Mouse (Mus musculus) spleen, postnatal 14 days (tissue): ENCODE measurements at regions not wholly inside any gene's neighbourhood (a gene's known extent, or its start where the extent isn't known, plus 50 kb on each side); places are given as distances from the start of the nearest gene placed in this dataset.

Experiments used
- DNase-seq, 2 experiments: peaks; one replicate each; pipeline ENCODE4 v3.0.0; 2021 to 2022; ENCODE audit warnings: low spot score in 2 of 2

DNA sequence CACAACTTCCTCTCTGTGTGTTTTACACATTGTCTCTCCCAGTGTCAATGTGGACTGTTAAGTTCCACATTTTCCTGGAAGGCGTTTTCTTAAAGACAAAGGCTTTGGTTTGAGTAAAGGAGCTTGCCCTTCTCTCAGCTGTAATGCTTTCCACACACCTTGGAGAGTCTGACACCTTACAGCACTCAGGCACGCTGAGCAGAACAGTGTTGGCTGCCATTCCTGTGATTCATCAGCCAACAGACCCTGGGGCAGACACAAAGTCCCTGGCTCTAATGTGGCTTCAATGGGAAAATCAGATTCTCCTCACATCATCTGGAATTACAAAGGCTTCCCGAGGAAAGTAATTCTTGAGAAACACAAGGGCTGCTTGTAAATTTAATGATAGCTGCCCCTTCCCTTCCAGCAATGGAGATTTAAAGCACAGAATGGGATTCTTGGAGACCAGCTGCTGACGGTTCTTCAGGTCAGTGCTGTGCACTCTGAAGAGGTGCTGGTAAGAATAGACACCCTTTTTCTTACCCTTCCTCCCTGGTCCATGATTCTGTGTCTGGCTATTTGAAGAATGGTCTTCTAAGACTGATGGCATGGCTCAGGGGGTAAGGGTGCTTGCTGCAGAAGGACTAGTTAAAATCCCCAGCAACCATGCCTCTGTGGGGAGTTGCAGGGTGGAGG, 468.4 kb upstream of the Nr2f2 start:
- no peak for DNase-seq

DNA sequence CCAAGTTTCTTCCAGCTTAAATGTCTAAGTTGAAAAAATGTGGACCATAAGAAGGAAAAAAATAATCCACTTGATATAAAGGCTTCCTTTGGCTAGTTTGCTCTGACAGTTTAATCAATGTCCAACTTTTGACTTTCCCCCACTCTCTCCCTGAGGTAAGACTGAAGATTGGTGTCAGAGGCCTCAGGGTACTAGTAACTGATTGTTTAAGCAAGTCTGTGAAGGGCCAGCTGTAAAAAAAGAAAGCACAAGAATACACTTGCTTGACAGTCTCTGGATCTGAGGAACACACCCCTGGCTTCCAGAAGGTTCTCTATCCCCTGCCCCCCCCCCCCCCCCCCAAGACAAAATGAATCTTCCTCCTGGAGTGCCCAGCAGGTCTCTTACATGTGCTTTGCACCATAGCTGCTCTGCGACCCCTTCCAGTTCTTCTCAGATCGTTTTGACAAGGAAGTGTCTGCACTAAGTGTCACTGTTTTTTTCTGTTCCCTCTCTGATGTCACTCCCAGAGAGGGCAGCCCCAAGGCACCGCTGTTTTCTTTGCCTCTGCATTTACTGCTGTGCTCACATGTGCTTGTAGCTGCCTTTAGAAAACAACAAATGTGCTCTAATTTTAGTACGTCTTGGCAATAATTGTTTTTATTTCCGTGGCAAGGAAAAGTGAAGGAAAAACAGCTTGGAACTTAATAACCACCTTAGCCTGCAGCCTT, 462.1 kb upstream of the Nr2f2 start:
- no peak for DNase-seq

DNA sequence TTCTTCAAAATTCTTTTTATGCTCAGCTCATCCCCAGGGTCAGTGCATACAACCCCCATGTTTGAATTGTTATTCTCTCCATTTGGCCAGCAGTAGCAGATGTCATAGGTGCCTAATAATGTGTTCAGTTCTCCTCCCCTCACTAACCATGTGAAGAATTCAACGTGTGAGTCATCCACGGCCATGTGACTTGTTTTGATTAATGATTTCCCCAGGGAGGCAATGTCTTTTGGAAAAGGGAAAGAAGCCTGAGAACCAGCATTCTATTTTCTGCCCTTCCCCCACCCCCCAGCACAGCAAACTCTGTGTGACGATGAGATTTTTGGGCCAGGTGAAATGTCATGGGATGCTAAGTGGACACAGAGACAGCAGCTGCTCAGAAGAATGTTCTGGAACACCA, 459.5 kb upstream of the Nr2f2 start:
- DNase-seq, result no peak

DNA sequence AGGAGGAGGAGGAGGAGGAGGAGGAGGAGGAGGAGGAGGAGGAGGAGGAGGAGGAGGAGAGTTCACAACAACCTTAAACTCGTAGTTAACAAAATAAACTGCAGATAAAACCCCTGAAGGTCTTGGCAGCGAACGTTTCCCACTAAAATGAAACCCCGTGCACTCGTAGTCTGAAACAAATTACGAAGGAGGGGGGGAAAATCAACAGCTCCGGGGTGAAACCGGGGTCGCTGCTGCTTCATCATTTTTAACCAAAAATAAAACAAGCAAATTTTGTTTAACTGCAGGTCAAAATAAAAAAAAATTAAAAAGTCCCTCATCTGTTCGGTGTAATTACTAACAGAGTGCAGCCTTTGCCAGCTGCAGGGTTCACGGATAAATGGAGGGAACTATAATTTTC, 456.5 kb upstream of the Nr2f2 start:
- no peak for DNase-seq

DNA sequence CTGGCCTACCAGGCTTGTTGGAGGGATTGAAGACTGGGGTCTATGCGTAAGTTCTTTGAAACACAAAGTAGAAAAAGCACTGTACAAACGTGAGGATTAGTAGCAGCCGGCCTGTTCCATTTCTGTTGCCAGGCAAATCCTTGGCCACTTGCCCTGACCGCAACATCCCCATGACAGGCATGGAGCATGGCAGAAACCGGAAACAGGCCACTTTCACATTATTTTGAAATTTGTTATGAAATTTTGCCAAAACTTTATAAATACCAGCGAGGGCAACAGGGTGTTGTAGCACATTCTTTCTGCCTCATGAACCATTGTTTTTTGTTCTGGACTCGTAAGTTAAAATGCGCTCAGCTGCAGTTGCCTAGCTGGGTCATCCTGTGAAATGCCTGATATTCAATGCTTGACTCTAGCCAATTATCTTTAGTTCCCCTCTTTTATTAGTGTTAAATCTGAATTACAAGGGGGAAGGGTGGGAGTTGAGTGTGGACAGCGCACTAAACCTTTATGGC, 455.8 kb upstream of the Nr2f2 start:
- DNase-seq, result peak in 1 of 2 experiments; percentile 3

DNA sequence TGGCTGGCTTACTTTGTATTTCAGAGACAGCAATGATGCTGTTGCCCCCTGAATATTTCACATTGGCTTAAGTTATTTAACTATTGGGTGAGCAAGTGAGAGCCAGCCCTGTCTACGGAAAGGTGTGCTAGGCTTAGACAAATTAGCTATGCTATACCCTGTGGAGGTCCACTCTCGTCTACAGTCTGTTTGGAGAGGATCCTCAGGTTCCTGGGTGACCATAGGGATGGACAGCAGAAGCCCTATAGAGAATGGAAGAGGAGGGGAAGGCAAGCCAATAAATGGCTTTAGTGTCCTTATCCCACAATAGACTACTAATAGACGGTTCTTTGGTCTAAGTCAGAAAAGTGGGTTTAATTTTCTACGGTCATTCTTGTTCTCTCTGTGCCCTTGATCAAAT, 455.3 kb upstream of the Nr2f2 start:
- no peak for DNase-seq

DNA sequence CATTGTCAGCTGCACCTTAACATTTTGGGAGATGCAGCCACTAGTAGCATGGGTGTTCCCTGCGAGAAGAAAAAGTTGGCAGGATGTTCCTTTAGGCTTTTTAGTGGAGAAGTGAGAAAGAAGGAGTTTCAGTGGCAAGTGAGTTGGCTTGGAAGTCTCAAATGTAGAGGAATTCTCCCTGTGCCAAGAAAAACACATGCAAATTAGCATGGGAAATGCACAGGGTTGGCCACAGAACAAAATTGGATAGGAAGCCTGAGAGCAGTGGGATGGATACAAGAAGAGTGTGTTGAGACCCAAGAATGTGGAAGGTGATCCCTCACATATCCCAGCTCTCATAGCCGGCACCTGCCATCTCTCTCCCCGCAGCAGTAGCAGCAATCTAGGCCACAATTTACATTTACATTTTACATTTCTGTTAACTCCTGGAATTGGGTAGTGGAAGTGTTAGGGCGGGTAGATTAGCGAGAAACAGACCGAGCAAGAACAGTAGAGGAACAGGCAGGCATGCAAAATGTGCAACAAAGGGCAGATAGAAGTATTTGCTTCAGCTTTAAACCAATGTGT, 450.9 kb upstream of the Nr2f2 start:
- no peak for DNase-seq

DNA sequence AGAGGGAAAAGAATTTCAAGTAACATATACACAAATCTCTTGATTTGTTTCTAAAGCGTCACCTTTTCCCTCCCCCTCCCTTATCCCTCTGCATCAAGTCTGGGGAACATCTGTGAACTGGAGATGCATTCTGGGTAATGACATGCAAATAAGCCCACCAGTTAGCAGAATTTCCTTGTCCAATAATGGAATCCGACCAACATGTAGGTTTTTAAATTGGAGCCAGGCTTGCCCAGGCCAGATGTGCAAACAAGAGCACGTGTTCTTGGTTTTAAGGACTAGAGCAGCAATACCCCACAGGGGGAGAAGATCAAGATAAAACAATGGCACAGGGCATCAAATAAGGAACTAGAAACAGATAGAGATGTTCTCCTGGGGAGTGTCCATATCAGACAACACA, 447.9 kb upstream of the Nr2f2 start:
- DNase-seq, result no peak

DNA sequence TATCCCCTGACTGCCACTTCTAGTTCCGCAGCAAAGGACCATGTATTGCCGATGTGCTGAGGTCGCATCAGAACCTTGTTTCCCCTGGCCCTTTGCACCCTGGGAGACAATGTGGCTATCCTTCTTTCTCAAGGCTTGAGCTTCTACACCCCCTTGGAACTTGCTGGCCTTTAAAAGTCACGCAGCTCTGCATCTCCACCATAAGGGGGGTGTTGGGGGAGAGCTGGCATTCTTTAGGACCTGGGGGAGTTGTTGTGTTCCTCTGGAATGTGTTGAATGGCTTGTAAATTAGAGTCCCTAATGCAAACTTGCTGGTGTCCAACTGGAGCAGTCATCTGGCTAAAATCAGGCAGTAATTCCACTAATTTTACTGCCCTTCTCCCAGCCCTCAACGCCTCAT, 446.6 kb upstream of the Nr2f2 start:
- DNase-seq, result no peak

DNA sequence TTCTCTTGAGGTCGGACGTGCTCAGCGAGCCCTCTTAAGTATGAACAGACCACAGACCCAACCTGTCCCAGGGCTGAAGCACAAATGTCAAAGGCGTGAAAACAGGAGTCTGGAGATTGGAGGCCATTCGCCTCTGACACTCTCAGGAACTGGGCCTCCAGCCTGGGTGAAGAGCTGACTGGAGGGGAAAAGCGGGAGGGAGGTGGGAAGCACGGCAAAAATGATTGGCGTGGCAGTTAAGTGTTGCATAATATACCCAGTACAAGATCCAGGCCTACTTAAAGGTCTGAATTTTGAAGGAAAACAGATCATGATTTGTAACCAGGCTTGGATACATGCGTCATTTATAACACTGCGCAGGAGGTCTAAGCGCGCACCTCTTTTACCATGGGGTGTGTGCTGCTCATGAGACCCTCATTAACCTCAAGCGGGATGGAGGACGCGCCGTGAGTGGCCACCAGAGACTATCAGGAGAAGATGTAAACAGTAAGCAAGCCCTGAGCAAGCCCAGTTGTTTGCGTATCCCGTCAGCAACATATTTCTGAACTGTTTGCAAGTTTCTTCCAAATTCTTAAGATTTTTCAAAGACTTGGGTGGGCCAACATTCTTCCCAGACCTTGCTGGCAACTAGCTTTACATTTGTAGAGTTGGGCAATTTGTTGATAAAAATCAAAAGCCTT, 444.0 kb upstream of the Nr2f2 start:
- DNase-seq, result no peak

DNA sequence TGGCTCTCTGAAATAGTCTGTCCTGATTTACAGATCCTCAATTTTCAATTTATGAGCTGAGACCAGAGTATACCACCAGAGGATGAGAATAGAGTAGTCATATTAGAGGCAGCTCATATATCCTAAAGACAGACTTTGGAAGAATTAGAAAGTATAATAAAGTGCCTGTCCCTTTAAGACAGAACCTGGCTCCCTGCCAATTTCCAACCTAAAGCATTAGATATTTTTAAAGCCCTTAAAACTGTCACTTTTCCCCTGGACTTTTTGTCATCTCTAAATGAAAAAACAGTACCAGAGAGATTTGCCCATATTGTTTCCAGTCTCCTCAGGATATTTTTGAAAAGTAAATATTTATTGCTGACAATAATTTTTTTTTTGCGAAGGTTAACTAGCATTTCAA, 437.7 kb upstream of the Nr2f2 start:
- no peak for DNase-seq

DNA sequence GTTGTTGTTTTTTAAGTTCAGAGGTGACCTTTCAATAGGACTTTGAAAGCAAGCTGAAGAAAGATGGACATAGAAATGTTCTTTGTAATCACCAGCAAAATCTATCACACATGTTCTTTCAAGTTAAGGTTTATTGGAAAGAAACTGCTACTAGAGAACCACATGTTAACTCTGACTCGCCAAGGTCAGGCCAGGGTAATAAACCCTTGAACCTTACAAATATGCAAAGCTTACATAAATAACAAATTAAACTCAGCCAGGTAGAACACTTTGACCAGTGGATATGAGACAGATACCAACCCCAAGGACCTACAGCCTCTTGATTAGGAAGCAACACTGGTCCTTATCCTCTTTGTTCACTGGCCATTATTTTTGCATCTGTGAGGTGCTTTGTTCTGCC, 433.4 kb upstream of the Nr2f2 start:
- DNase-seq, result no peak

DNA sequence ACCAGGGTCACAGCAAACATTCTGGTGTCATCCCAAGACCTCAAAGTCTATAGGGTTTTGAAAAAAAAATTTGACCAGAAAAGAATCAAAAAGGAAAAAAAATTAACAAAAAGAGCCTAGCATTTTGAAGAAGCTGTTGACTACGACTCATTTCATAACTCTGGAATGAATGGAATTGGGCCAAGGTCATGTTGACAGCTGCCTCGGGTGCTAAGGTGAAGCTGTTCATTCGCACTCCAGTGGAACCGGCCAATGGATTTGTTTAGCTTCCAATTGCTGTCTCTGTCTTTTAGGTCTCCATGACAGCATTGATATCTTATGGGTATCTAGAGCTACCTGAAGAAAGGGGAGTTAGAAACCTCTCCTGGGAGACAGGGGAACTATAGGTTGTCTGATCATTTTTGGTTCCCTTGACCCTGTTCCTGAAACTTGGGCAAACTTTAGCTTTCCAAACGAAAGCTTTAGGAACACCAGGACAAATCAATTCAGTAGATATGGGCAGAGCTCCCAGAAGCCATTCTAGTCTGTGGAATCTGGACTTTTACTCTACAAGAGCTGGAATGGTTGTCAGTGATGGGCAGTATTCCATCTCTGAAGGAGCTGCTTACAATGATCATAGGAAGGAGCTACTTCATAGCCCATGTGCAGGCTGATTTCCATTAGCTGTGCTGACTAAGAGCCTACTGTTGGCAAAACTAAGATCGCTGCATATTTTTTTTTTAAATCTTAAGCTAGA, 432.7 kb upstream of the Nr2f2 start:
- DNase-seq, result no peak

DNA sequence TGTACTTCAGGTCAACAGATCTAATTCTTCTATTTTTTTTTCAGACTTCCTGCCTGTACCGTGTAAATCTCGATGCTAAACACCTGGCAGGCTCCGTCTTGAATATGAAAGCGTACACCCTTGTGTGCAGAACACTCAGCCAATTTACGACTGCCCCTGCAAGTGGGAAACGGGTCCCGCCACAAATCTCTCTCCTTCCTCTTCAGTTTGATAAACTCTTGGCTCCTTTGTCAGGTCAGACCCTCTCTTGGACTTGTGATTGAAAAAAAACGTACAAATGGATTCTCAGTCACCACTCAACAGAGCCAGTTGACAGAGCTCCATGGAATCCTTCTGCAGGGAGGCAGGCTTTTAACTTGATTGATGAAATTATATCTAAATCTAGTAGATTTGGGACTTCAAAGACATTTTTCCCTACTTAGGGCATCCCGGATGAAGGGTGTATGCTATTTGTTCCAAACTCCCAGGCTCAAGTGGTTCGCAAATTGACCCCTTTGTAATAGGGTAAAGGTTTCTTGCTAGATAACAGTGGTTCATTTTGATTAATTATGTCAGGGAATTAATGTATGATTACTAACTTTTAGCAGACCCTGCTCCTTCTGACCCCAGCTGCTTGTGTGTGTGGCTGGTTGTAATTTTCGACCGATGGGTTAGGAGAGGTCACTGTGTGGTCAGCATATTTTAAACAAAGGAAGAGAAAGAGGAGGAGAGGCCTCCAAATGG, 429.7 kb upstream of the Nr2f2 start:
- no peak for DNase-seq

DNA sequence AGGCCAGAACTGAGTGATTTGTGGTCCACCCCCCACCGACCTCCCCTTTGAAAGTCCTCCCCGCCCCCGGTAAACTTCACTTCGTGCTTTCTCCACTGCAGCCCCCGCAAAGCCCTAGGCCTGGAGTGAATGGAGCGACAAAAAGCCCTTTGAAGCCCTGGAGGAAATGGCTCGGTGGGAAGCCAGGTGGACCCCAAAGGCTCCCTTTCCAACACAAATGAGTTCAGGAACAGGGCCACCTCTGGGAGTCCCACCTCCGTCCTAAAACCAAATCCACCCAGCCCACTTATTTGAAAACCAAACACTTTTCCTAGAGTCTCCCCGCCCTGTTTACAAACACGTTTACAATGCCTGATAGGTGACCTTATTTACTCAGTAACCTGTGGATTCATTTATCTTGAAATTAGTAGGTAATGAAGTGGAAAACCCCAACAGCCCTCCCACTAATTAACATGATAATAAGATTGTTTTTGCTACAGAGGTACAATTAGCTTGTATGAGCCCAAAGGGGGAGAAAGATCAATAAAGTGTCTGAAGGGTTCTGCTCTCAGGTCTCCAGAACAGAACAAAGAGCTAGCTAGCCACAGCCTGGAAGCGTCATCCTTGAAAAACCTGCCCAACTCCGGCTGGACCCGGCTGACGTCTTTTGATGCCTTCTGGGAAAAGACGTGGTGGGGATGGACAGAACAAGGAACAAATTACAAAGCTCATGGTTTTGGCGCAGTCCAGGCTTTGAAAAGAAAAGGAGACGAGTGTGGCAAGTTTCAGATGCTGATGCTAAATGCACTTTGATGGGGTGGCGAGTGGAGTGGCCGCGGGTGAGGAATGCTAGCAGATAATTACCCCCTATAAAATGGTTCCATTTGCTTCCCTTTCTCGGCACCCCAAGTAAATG, 422.6 kb upstream of the Nr2f2 start:
- no peak for DNase-seq

DNA sequence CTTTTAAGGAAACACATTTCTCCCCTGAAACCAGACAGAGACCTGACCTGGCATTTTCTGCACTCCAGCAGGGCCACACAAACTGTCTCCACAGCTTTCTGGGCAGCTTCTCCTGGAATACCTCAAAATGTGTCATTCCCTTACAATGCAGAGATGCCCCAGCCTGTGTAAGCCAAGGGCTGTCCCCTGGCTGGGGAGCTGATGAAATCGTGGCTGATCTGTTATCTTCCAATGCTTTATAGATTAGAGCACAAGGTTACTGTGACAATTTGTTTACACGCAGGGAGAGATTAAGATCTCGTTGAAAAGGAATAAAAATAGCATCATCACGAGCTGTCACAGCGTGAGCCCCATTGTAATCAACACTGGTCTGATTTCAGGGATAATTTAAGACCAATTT, 421.4 kb upstream of the Nr2f2 start:
- no peak for DNase-seq

DNA sequence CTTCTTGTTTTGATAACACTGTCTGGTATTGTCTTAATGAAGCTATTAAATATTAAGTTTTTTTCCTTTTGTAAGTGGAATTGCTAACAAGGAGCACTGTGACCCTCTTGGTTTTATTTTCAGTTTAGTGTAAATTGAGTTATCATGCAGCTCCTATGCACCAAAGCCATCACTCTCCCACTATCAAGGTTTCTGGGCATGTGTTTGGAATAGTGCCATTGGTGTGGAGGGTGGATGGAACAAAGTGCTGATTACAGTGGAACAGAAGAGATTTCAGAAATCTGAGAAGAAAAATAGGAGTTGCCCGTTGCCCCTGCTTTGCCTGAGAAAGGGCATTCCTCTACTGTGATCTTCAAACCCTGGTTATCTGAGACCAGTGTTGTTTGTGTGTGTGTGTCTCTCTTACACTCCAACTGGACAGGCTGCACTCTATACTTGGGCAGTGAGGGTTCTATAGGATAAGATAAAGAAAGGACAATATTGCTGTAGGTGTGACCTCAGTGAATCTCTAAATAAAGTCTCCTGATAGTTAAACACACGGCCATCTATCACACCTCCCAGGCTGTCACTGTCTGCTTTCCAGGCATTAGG, 414.3 kb upstream of the Nr2f2 start:
- no peak for DNase-seq

DNA sequence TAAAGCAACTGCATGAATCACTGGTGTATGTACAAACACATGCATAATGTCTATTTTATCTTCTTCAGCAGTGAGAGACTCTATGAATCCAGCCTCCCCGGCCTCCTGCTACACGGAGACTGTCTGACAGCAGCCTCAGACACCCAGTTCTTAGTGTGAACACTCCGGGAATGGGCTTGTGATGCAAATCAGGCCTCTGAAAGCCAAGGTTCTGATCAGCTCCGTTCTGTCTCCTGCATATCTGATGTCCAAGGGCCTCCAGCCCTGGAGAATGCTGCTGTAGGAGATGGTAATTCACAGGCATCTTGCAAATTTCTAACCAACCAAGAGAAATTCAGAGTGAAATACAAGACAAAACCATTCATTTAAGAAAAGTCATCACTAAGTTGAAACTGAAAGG, 411.2 kb upstream of the Nr2f2 start:
- no peak for DNase-seq

DNA sequence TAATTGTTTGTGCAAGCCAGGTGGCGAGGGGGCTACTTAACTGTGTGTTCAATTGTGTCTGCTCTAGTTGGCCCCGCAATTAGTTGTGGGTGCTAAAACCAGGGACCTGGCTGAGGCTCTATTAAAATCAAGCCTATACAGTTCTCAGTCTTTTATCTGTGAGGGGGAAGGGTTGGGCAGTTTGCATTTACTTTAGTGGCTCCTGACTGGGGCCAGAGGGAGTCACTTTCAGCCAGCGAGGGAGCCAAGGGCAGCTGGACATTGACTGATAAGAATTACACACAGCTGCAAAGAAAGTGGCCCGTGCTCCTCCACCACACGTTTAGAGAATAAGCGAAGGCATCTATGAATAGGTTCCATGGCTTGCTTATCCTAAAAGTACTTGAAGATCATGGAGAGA, 403.1 kb upstream of the Nr2f2 start:
- DNase-seq, result no peak

DNA sequence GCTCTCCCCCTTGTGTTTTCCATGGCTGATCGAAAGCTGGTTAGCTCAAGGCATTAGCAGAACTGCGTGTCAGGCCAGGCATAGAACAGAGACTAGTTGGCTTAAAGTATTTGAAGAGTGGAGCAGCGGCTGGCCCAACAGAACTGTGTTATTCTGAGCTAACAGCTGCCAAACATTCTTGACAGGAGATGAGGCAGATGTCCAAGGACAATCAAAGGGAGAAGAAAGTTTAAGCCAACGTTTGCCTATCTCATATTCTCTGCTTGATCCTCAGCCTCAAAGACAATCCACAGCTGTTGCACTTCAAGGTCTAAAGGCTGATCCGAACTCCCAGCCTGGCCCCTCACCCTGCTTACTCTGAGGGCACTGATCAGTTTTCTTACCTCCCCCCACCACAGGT, 401.2 kb upstream of the Nr2f2 start:
- DNase-seq, result no peak
